Mouse (Mus musculus) testis, adult 2 months (tissue): ENCODE data around the gene Mthfr. TPM values are rescaled to one million over a fixed set of nuclear protein-coding genes. Genes with fewer than 3 reads are reported as not detected.
"Not testable (repeated sequence)": the region's sequence is repeated elsewhere in the genome, so short reads cannot be mapped to it uniquely, and the experiment has no call there.

Source experiments
- H3K27ac ChIP-seq: fragments of 200-500 bp; 2 replicates; pipeline ENCODE4 v1.5.1; 2012; ENCODE audit warnings: low read depth, low read length; ENCODE audit not compliant: control insufficient read depth, insufficient read depth
- H3K27me3 ChIP-seq: fragments of 200-500 bp; 2 replicates; pipeline ENCODE4 v1.6.1; 2012; ENCODE audit warnings: mild to moderate bottlenecking, low read length, moderate library complexity; ENCODE audit not compliant: control insufficient read depth, insufficient read depth
- H3K36me3 ChIP-seq: fragments of 200-500 bp; 2 replicates; pipeline ENCODE4 v1.6.1; 2012; ENCODE audit warnings: mild to moderate bottlenecking, low read length; ENCODE audit not compliant: control insufficient read depth, insufficient read depth
- H3K4me1 ChIP-seq: fragments of 200-500 bp; 2 replicates; pipeline ENCODE4 v1.6.1; 2012; ENCODE audit warnings: low read length; ENCODE audit not compliant: control insufficient read depth, insufficient read depth
- H3K4me3 ChIP-seq: fragments of 200-500 bp; 2 replicates; pipeline ENCODE4 v1.5.1; 2012; ENCODE audit warnings: low read depth, mild to moderate bottlenecking, low read length, moderate library complexity, mixed read lengths; ENCODE audit not compliant: control insufficient read depth
- CTCF ChIP-seq: fragments of 200-500 bp; IDR thresholded peaks from 2 replicates; pipeline ENCODE4 v1.5.1; 2012; ENCODE audit warnings: low read depth, mild to moderate bottlenecking, inconsistent platforms, low read length, moderate library complexity; ENCODE audit not compliant: control insufficient read depth, insufficient read depth, insufficient replicate concordance
- POLR2A ChIP-seq: fragments of 200-500 bp; IDR thresholded peaks from 2 replicates; pipeline ENCODE4 v1.6.1; 2012; ENCODE audit warnings: low read depth, mild to moderate bottlenecking, inconsistent platforms, low read length, moderate library complexity; ENCODE audit not compliant: control insufficient read depth
- polyA plus RNA-seq: library from polyadenylated mRNA; depleted of rRNA; stranded (reverse); fragments of >200 nt; gene quantifications from 2 replicates; pipeline ENCODE4 v1.2.3, GENCODE M21; 2012

Gene Mthfr
- polyA plus RNA-seq, 1 experiment: 31.8 TPM

- H3K36me3 ChIP-seq: no peaks in the 10 kb centered on the region; the same call in none of the 2 replicates
Measured at GRCm38 (mm10) chr4:148040029-148040830, 1.4 kb downstream of the Mthfr start.

GRCm38 (mm10) chr4:148040933-148041610 is 2.2 kb downstream of the Mthfr start:
- TF ChIP-seq POLR2A (no peak), CTCF (no peak)
- Histone ChIP-seq H3K27me3 (no peaks in the 10 kb centered on the region), H3K27ac (peak overlapping the region; percentile 29; the same call in 1 of the 2 replicates), H3K4me1 (peaks cover 9% of the 10 kb centered on the region), H3K4me3 (peak overlapping the region; percentile 40), H3K36me3 (no peaks in the 10 kb centered on the region; the same call in none of the 2 replicates)

More at GRCm38 (mm10) chr4:148040029-148040830, 1.4 kb downstream of the Mthfr start:
- Histone ChIP-seq H3K4me1 (peaks cover 9% of the 10 kb centered on the region), H3K27me3 (no peaks in the 10 kb centered on the region), H3K4me3 (peak overlapping the region; percentile 93), H3K27ac (peak overlapping the region; percentile 55)
- TF ChIP-seq CTCF: no peak
- no peak for TF ChIP-seq POLR2A

GRCm38 (mm10) chr4:148041611-148042191 is 2.8 kb downstream of the Mthfr start:
- H3K27me3 ChIP-seq: no peaks in the 10 kb centered on the region
- TF ChIP-seq POLR2A (no peak), CTCF (no peak)
- peaks cover 9% of the 10 kb centered on the region for H3K4me1 ChIP-seq
- H3K4me3 ChIP-seq: peak overlapping the region; percentile 53
- no peaks in the 10 kb centered on the region; the same call in none of the 2 replicates for H3K36me3 ChIP-seq
- peak overlapping the region; percentile 69; the same call in 1 of the 2 replicates for H3K27ac ChIP-seq

- not testable (repeated sequence) for H3K27ac ChIP-seq, H3K4me1 ChIP-seq, H3K4me3 ChIP-seq, H3K36me3 ChIP-seq, H3K27me3 ChIP-seq
Measured at GRCm38 (mm10) chr4:148043327-148043726, 4.5 kb downstream of the Mthfr start.

GRCm38 (mm10) chr4:148044113-148044512 is 5.2 kb downstream of the Mthfr start:
- no peak overlapping the region for H3K4me3 ChIP-seq
- H3K4me1 ChIP-seq: peaks cover 5% of the 10 kb centered on the region
- no peak overlapping the region for H3K27ac ChIP-seq
- TF ChIP-seq CTCF: no peak
- no peak for TF ChIP-seq POLR2A
- H3K36me3 ChIP-seq: no peaks in the 10 kb centered on the region; the same call in none of the 2 replicates
- no peaks in the 10 kb centered on the region for H3K27me3 ChIP-seq

GRCm38 (mm10) chr4:148046450-148047031 is 7.7 kb downstream of the Mthfr start:
- H3K27ac ChIP-seq: no peak overlapping the region
- H3K27me3 ChIP-seq: no peaks in the 10 kb centered on the region
- no peak overlapping the region for H3K4me3 ChIP-seq
- TF ChIP-seq CTCF (no peak), POLR2A (no peak)
- no peaks in the 10 kb centered on the region; the same call in none of the 2 replicates for H3K36me3 ChIP-seq
- no peaks in the 10 kb centered on the region for H3K4me1 ChIP-seq

- H3K36me3 ChIP-seq, H3K4me3 ChIP-seq, H3K27me3 ChIP-seq, H3K27ac ChIP-seq, H3K4me1 ChIP-seq: not testable (repeated sequence)
Measured at GRCm38 (mm10) chr4:148050396-148050914, 11.6 kb downstream of the Mthfr start.
